Mouse (Mus musculus): ENCODE results near the gene Tyro3. TPM values are rescaled to one million over a fixed set of nuclear protein-coding genes. Genes with fewer than 3 reads are reported as not detected.
A peak's percentile ranks its signal among the peaks of the same experiment; 100 is the strongest.

The Tyro3 gene
- 44.2 and 49.9 TPM in 2 replicates for polyA plus RNA-seq (2012; rRNA removed)
- 28.5 and 31.7 TPM in 2 replicates for polyA plus RNA-seq (2014; fragmentation: Nextera tagmentation; extraction: Ambion mirVana)

DNA sequence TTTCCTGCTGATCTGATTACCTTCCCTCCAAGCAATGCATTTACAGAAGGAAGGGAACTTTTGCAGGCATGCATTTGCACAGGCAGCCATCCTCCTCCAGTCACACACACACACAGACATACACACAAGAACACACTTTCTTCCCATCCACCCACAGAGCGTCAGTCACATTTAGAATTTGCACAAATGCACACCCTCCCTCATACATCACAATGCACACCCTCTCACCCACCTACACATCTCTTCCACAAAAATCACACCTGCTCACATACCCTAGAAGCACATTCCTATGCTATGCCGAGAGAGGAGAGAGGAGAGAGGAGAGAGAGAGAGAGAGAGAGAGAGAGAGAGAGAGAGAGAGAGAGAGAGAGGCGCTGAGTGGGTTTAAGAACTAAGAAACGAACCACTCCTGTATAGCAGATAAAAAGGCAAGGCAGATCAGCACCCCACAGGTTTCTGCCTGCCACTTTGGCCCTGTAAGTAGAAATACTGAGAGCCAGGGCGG is at the start of gene Tyro3:
TSS of gene Tyro3 (plus strand) at position 455 of the 505 bp plus-strand sequence.
- TF ChIP-seq POLR2A (IDR thresholded peaks at IDR 0.05; ENCODE audit: borderline replicate concordance, extremely low read depth, insufficient read depth, insufficient read length), result no peak
- no peak for DNase-seq (ENCODE audit: low spot score)
- no peak for ATAC-seq (ENCODE audit: low FRiP score, low read depth)
- Histone ChIP-seq H3K27me3 (ENCODE audit: control insufficient read depth, insufficient read depth, low read length) (no peaks in the 10 kb centered on the region), H3K27ac (replicated peaks; ENCODE audit: low read depth, low read length) (no peak within 1 kb of the TSS), H3K4me1 (ENCODE audit: control insufficient read depth, insufficient read depth, low read length) (peaks cover 19% of the 10 kb centered on the region; the same call in 1 of the 2 replicates), H3K9me3 (ENCODE audit: control insufficient read depth, low read length) (no peaks in the 10 kb centered on the region), H3K36me3 (ENCODE audit: control insufficient read depth, insufficient read depth, low read length) (0 out of 2 replicates have a peak, but pooled peaks cover 3% of the 10 kb centered on the region), H3K4me3 (replicated peaks; ENCODE audit: low read length) (no peak within 1 kb of the TSS), H3K4me2 (replicated peaks; ENCODE audit: low read depth, low read length, severe bottlenecking) (0 out of 2 replicates have a peak within 1 kb of the TSS, but pooled peaks have one; percentile 83), H3K9ac (ENCODE audit: low read depth, low read length, severe bottlenecking) (no peak within 1 kb of the TSS)
- WGBS, result 64% methylated on average over 5 of the region's 5 CpGs

- Histone ChIP-seq H3K4me3 (replicated peaks; ENCODE audit: low read length) (no peak overlapping the region), H3K4me1 (ENCODE audit: control insufficient read depth, insufficient read depth, low read length) (peaks cover 3% of the 10 kb centered on the region; the same call in 1 of the 2 replicates), H3K27me3 (ENCODE audit: control insufficient read depth, insufficient read depth, low read length) (peaks cover 20% of the 10 kb centered on the region), H3K9me3 (ENCODE audit: control insufficient read depth, low read length) (no peaks in the 10 kb centered on the region), H3K4me2 (replicated peaks; ENCODE audit: low read depth, low read length, severe bottlenecking) (no peak overlapping the region), H3K9ac (ENCODE audit: low read depth, low read length, severe bottlenecking) (no peak overlapping the region), H3K36me3 (ENCODE audit: control insufficient read depth, insufficient read depth, low read length) (no peaks in the 10 kb centered on the region), H3K27ac (replicated peaks; ENCODE audit: low read depth, low read length) (no peak overlapping the region)
- ATAC-seq (ENCODE audit: low FRiP score, low read depth) (no peak), DNase-seq (ENCODE audit: low spot score) (no peak)
- 76% methylated on average over 13 of the region's 13 CpGs for WGBS
- no peak for TF ChIP-seq POLR2A (IDR thresholded peaks at IDR 0.05; ENCODE audit: borderline replicate concordance, extremely low read depth, insufficient read depth, insufficient read length)
These were observed 48.3 kb upstream of the Tyro3 start for GRCm38 (mm10) chr2:119749260-119749659.

DNA sequence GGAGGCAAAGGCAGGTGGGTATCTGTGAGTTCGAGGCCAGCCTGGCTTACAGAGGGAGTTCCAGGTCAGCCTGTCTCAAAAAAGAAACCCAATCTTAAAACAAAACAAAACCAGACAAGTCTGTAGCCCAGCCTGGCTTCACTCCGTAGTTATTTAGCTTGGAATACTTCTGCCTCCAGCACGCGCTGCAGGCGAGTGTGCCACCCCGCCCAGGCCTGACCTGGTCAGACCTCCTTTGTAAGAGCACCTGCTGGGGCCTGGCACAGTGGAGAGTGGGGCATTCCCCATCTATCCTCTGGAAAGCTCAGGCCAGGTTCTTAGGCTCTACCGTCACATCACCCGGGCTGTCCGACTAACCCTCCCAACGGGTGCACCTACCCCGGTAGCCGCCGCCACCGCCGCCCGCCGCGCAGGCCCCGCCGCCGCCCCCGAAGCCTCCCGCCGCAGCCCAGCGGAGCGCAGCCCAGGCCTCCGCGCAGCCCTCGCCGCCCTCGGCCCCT is 39.9 kb upstream of the Tyro3 start:
- ATAC-seq (ENCODE audit: low FRiP score, low read depth), result no peak; the same call in 1 of the 2 replicates
- Histone ChIP-seq H3K4me2 (replicated peaks; ENCODE audit: low read depth, low read length, severe bottlenecking) (peak overlapping the region; percentile 100), H3K4me1 (ENCODE audit: control insufficient read depth, insufficient read depth, low read length) (peaks cover 9% of the 10 kb centered on the region), H3K27me3 (ENCODE audit: control insufficient read depth, insufficient read depth, low read length) (peaks cover 47% of the 10 kb centered on the region), H3K36me3 (ENCODE audit: control insufficient read depth, insufficient read depth, low read length) (no peaks in the 10 kb centered on the region), H3K9me3 (ENCODE audit: control insufficient read depth, low read length) (no peaks in the 10 kb centered on the region), H3K27ac (replicated peaks; ENCODE audit: low read depth, low read length) (no peak overlapping the region), H3K4me3 (replicated peaks; ENCODE audit: low read length) (peak overlapping the region; percentile 57), H3K9ac (ENCODE audit: low read depth, low read length, severe bottlenecking) (peak overlapping the region; percentile 54)
- 5% methylated on average over 23 of the region's 31 CpGs for WGBS
- no peak for TF ChIP-seq POLR2A (IDR thresholded peaks at IDR 0.05; ENCODE audit: borderline replicate concordance, extremely low read depth, insufficient read depth, insufficient read length)
- no peak for DNase-seq (ENCODE audit: low spot score)

DNA sequence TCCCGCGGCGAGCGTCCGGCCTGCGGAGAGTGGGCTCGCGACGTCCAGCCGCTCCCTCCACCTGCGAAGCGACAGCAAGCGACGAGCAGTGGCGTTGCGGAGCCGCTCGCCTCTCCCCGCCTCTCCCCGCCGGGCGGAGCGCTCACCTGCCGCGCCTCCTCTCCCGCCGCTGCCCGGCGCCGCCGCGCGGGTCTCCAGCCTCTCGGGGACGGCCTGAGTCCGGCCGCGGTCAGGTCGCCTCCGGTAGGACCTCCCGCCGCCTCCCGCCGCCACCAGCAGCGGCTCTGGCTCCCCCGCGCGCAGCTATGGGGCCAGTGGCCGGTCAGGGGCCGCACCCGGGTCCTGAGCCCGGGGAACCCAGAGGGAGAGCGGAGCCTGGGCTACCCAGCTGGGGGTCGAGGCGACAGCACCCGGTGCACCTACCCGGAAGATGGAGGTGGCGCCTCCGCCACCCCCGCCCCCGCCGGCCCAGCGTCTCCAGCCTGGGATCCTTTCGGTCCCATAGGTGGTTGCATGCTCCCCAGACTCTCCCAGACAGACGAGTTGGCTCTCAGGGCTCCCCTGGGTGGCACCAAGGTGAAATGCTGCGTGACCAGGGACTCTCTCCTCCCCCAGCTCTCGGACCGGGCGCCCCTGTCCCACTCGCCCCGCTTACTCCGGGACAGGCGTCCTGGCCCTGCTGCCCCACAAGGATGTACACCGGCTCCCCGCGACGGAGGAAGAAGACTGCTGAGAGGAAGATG is 39.3 kb upstream of the Tyro3 start:
- TF ChIP-seq POLR2A (IDR thresholded peaks at IDR 0.05; ENCODE audit: borderline replicate concordance, extremely low read depth, insufficient read depth, insufficient read length), result no peak
- WGBS, result 1% methylated on average over 27 of the region's 77 CpGs
- H3K9ac ChIP-seq (ENCODE audit: low read depth, low read length, severe bottlenecking), result peak overlapping the region; percentile 54
- ATAC-seq (ENCODE audit: low FRiP score, low read depth) (0 out of 2 replicates have a peak, but pooled peaks have one; percentile 23), DNase-seq (ENCODE audit: low spot score) (no peak)
- no peak overlapping the region for H3K27ac ChIP-seq (replicated peaks; ENCODE audit: low read depth, low read length)
- peaks cover 47% of the 10 kb centered on the region for H3K27me3 ChIP-seq (ENCODE audit: control insufficient read depth, insufficient read depth, low read length)
- no peaks in the 10 kb centered on the region for H3K36me3 ChIP-seq (ENCODE audit: control insufficient read depth, insufficient read depth, low read length)
- peak overlapping the region; percentile 57 for H3K4me3 ChIP-seq (replicated peaks; ENCODE audit: low read length)
- H3K4me1 ChIP-seq (ENCODE audit: control insufficient read depth, insufficient read depth, low read length), result peaks cover 9% of the 10 kb centered on the region
- peak overlapping the region; percentile 100 for H3K4me2 ChIP-seq (replicated peaks; ENCODE audit: low read depth, low read length, severe bottlenecking)
- no peaks in the 10 kb centered on the region for H3K9me3 ChIP-seq (ENCODE audit: control insufficient read depth, low read length)
